Mouse (Mus musculus): ENCODE measurements around the gene Nckipsd. TPM values are rescaled to one million over a fixed set of nuclear protein-coding genes. Genes with fewer than 3 reads are reported as not detected.

Gene Nckipsd
- total RNA-seq, 2 experiments from 2014 or later = 5.3 to 6.3 TPM

DNA sequence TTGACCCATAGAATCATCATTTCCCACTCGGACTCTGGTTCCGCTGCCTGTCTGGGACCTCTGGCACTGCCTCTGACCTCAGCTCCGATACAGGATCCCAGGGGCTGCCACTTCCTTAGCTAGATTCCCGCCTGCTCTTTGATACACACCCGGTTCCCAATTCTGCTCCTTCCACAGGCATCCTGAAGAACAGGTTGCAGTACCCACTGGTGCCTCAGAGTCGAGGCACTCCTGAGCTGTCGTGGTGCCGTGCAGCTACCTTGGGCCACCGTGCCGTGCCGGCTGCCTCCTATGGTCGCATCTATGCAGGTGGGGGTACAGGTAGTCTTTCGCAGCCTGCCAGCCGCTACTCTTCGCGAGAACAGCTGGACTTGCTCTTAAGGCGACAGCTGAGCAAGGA lies 40.3 kb downstream of the Nckipsd start:
- no peak for DNase-seq

DNA sequence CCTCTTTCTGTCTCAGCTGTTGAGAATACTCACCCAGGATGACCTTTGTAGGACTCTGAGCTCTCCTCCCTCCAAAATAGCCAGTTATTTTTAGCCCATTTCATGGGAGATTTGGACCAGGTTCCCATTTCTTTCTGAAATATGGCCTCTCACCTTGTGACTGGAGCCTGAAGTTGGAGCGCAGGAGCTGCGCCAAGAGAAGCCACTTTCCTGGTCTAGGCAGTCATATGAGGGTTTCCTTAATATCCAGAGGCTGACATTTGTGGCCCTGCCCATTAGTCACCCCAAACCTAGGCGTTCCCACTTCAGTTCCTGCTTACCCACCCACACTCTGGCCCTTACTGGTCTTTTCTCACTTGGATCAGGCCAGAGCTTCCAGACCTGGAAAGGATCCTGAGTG lies 44.8 kb downstream of the Nckipsd start, which contains the start of gene Slc26a6:
Gene Slc26a6 (plus strand): TSS at position 308 of the 400 bp plus-strand sequence.
- peak; percentile 26 for DNase-seq

DNA sequence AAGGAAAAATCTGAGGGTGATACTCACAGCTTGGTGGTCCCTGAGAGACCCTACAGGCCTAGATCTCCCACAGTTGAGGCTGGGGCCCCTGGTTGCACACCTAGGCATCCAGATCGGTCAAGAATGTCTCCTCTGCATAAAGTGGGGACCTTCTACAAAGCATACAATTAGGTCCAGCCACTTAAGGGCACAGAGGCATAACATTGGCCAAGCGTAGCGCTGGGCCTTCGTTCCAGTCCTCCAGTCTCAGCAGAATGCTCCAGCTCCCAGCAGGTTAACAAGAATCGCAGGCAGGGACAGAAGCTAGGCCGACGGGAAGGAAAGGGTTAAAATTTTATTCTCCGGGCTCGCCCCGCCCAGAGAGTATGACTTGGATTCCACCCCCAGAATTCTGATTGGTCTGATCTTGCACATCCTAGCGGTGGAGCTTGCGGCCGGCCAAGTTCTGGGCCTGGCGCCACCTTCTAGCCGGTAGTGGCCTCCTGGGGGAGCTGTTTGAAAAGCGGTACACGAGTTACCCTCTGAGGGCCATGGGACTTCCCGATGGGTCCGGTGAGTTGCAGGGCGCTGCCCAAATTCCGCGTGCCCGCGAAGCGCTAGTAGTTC lies 45.6 kb downstream of the Nckipsd start:
- DNase-seq = peak; percentile 87

DNA sequence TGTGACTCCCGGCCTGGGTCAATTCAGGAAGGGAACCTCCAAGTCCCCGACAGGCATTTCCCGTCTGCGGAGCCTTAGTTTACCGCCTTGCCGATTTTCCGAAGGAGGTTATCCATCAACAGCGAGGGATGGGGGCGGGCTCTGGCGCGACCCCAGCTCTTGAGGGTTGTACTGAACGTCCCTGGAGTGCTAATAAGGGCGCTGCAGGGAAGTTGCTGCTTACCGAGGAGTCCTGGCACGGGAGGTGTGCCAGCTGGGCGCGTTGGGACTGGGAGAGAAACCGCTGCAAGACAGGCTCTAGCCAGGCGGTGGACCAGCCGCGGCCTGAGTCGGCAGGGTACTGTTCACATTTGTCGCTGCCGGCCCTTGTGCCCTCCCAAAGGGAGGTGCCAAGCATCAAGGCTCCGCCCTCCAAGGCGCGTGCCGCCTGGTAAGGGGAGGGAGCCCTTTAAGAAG lies 46.1 kb downstream of the Nckipsd start:
- peak; percentile 80 for DNase-seq

DNA sequence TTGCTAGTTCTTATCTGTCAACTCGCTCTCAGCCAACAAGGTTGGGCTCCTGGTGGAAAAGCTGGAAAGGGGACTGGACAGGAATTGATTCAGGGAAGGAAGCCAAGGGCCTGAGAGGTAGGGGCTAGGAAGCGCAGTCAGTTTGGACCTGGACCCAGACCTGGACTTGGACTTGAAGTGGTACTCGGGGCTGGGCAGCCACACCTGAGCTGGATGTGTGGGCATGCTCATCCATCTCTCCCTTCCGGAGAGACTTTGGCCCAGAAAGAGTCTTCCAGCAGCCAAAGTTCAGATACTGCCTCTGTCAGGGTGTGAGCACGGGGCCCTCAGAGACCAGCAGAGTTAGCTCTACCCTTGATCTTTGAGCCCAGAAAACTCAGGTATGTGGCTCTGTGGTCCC lies 47.2 kb downstream of the Nckipsd start:
- no peak for DNase-seq

DNA sequence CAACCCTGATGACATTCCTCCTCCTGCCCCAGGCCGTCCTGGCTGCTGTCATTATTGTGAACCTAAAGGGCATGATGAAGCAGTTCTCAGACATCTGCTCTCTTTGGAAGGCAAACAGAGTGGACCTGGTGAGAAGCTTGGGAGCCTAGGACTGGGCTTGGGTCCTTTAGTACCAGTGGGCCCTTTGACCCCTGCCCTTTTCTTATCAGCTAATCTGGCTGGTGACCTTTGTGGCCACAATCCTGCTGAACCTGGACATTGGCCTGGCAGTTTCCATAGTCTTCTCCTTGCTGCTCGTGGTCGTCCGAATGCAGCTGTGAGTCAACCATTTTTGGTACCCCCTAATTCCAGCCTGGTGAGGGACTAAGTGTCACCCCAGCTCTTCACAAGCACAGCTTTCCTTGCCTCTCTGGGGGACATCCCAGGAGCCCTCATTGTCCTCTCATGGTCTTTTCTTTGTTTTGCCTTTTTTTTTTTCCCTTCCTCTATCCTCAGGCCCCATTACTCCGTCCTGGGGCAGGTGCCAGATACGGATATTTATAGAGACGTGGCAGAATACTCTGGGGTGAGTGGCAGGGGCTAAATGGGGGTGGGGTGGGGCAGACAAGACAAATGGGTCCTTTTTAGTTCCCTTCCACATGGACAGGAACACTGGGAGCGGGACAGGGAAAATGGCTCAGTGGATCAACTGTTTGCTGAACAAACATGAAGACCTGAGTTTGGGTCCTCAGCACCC lies 50.8 kb downstream of the Nckipsd start:
- DNase-seq = no peak

Small RNA genes lying within 50 kb of the gene (microRNA-seq; reads per million reads assigned to microRNA genes)
- 0 reads per million in 2 experiments for gene Gm23156

Other genes with a start within 250 kb of the Nckipsd start
- gene Impdh2, start 248.1 kb upstream of the Nckipsd start, total RNA-seq (2021) = 10 to 100 TPM; 57.2 to 76.4 TPM
- gene Ndufaf3, start 240.9 kb upstream of the Nckipsd start, total RNA-seq (2021) = 10 to 100 TPM; 35.3 to 35.4 TPM
- gene Dalrd3, start 238.5 kb upstream of the Nckipsd start, total RNA-seq (2021) = 10 to 100 TPM in 1 of 2 experiments, 1 to 10 TPM in 1; 6.6 to 11.5 TPM
- gene Wdr6, start 229.6 kb upstream of the Nckipsd start, total RNA-seq (2021) = 10 to 100 TPM; 12.4 to 17.3 TPM
- 1 to 10 TPM; 4.8 to 6.6 TPM for gene P4htm, start 210.7 kb upstream of the Nckipsd start, total RNA-seq (2021)
- gene Arih2, start 159.0 kb upstream of the Nckipsd start, total RNA-seq (2021) = 10 to 100 TPM; 62.5 to 67.0 TPM
- 10 to 100 TPM; 63.7 to 69.4 TPM for gene Slc25a20, start 146.3 kb upstream of the Nckipsd start, total RNA-seq (2021)
- gene Prkar2a, start 119.1 kb upstream of the Nckipsd start, total RNA-seq (2021) = 100 to 1,000 TPM; 113 TPM
- gene Ip6k2, start 24.6 kb upstream of the Nckipsd start, total RNA-seq (2021) = 10 to 100 TPM; 30.6 to 39.6 TPM
- gene Celsr3, start 18.0 kb downstream of the Nckipsd start, total RNA-seq (2021) = under 1 TPM; 0.14 to 0.54 TPM
- gene Slc26a6, start 44.9 kb downstream of the Nckipsd start, total RNA-seq (2021) = 10 to 100 TPM; 10.8 to 12.9 TPM
- not detected for gene Tmem89, start 106.3 kb downstream of the Nckipsd start, total RNA-seq (2021)
- 100 to 1,000 TPM; 676 to 836 TPM for gene Uqcrc1, start 128.3 kb downstream of the Nckipsd start, total RNA-seq (2021)
- 1 to 10 TPM; 5.4 to 6.9 TPM for gene Col7a1, start 145.2 kb downstream of the Nckipsd start, total RNA-seq (2021)
- gene Ucn2, start 177.6 kb downstream of the Nckipsd start, total RNA-seq (2021) = 1 to 10 TPM in 1 of 2 experiments, under 1 TPM in 1; 0.82 to 1.2 TPM
- gene Pfkfb4, start 183.4 kb downstream of the Nckipsd start, total RNA-seq (2021) = 10 to 100 TPM; 26.9 TPM
- 10 to 100 TPM; 30.9 to 39.2 TPM for gene Shisa5, start 230.2 kb downstream of the Nckipsd start, total RNA-seq (2021)